Mouse (Mus musculus): ENCODE results near the gene Hs3st4. TPM values are rescaled to one million over a fixed set of nuclear protein-coding genes. Genes with fewer than 3 reads are reported as not detected.

Hs3st4 gene
- total RNA-seq, 1 experiment: 0.40 TPM

GRCm38 (mm10) chr7:124359836-124360235 is 377.2 kb downstream of the Hs3st4 start:
- Histone ChIP-seq H3K4me3 (ENCODE audit: insufficient read depth in 1 of 2, low read depth in 1 of 2, low read length in 2 of 2, poor library complexity in 1 of 2, severe bottlenecking in 1 of 2) (no peak overlapping the region), H3K9ac (ENCODE audit: insufficient read depth, low read depth, low read length, poor library complexity, severe bottlenecking) (no peak overlapping the region), H3K36me3 (ENCODE audit: control insufficient read depth, insufficient read depth, low read length, poor library complexity, severe bottlenecking) (no peaks in the 10 kb centered on the region), H3K9me3 (ENCODE audit: control insufficient read depth, insufficient read depth, low read depth, low read length) (no peaks in the 10 kb centered on the region), H3K4me1 (ENCODE audit: control insufficient read depth in 2 of 2, insufficient read depth in 2 of 2, low read length in 2 of 2, poor library complexity in 1 of 2) (no peaks in the 10 kb centered on the region), H3K27ac (ENCODE audit: insufficient read depth, low read depth, low read length, poor library complexity, severe bottlenecking) (no peak overlapping the region)
- in situ Hi-C loops (cut with MboI; ENCODE audit: low sequenced_read_pairs in 2 of 2, unreplicated experiment in 2 of 2): no loop called here
- DNase-seq (ENCODE audit: low read depth, low spot score): no peak
- TF ChIP-seq MAFK (IDR thresholded peaks at IDR 0.05; ENCODE audit: insufficient read depth, low read depth, low read length) (no peak), ZNF384 (IDR thresholded peaks at IDR 0.05; ENCODE audit: low read depth, low read length) (no peak), ZC3H11A (IDR thresholded peaks at IDR 0.05; ENCODE audit: borderline replicate concordance, low read depth, low read length) (no peak), CHD2 (IDR thresholded peaks at IDR 0.05; ENCODE audit: low read depth, low read length) (no peak), HCFC1 (IDR thresholded peaks at IDR 0.05; ENCODE audit: borderline replicate concordance, insufficient read depth, low read length) (no peak)

DNA sequence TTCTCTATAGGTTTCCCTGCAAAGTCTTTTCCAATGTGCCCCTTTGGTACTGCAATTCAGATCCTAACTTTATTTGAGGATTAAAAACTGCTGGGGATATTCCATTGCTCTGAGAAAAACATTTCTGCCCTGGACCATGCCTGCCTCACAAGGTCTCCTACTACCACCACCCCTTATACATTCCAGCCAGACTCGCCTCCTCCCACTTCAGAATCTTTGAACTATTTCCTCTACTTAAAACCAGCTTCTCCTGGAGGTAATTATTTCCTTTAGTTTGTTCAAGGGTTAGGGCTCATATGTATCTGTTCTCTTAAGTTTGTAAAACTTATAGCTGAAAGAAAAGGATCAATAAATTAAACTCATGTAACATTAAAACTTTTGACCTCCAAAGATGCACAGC is 389.6 kb downstream of the Hs3st4 start:
- in situ Hi-C loops (cut with MboI; ENCODE audit: low sequenced_read_pairs in 2 of 2, unreplicated experiment in 2 of 2): no loop called here
- DNase-seq (ENCODE audit: low read depth, low spot score): no peak
- Histone ChIP-seq H3K4me1 (ENCODE audit: control insufficient read depth in 2 of 2, insufficient read depth in 2 of 2, low read length in 2 of 2, poor library complexity in 1 of 2) (no peaks in the 10 kb centered on the region), H3K9ac (ENCODE audit: insufficient read depth, low read depth, low read length, poor library complexity, severe bottlenecking) (no peak overlapping the region), H3K27ac (ENCODE audit: insufficient read depth, low read depth, low read length, poor library complexity, severe bottlenecking) (no peak overlapping the region), H3K4me3 (ENCODE audit: insufficient read depth in 1 of 2, low read depth in 1 of 2, low read length in 2 of 2, poor library complexity in 1 of 2, severe bottlenecking in 1 of 2) (no peak overlapping the region), H3K36me3 (ENCODE audit: control insufficient read depth, insufficient read depth, low read length, poor library complexity, severe bottlenecking) (no peaks in the 10 kb centered on the region), H3K9me3 (ENCODE audit: control insufficient read depth, insufficient read depth, low read depth, low read length) (no peaks in the 10 kb centered on the region)
- TF ChIP-seq ZC3H11A (IDR thresholded peaks at IDR 0.05; ENCODE audit: borderline replicate concordance, low read depth, low read length) (no peak), MAFK (IDR thresholded peaks at IDR 0.05; ENCODE audit: insufficient read depth, low read depth, low read length) (no peak), CHD2 (IDR thresholded peaks at IDR 0.05; ENCODE audit: low read depth, low read length) (no peak), HCFC1 (IDR thresholded peaks at IDR 0.05; ENCODE audit: borderline replicate concordance, insufficient read depth, low read length) (no peak), ZNF384 (IDR thresholded peaks at IDR 0.05; ENCODE audit: low read depth, low read length) (no peak)

GRCm38 (mm10) chr7:124372697-124373096 is 390.0 kb downstream of the Hs3st4 start:
- Histone ChIP-seq H3K36me3 (ENCODE audit: control insufficient read depth, insufficient read depth, low read length, poor library complexity, severe bottlenecking) (no peaks in the 10 kb centered on the region), H3K9me3 (ENCODE audit: control insufficient read depth, insufficient read depth, low read depth, low read length) (no peaks in the 10 kb centered on the region), H3K27ac (ENCODE audit: insufficient read depth, low read depth, low read length, poor library complexity, severe bottlenecking) (no peak overlapping the region), H3K4me3 (ENCODE audit: insufficient read depth in 1 of 2, low read depth in 1 of 2, low read length in 2 of 2, poor library complexity in 1 of 2, severe bottlenecking in 1 of 2) (no peak overlapping the region), H3K4me1 (ENCODE audit: control insufficient read depth in 2 of 2, insufficient read depth in 2 of 2, low read length in 2 of 2, poor library complexity in 1 of 2) (no peaks in the 10 kb centered on the region), H3K9ac (ENCODE audit: insufficient read depth, low read depth, low read length, poor library complexity, severe bottlenecking) (no peak overlapping the region)
- in situ Hi-C loops (cut with MboI; ENCODE audit: low sequenced_read_pairs in 2 of 2, unreplicated experiment in 2 of 2): no loop called here
- no peak for DNase-seq (ENCODE audit: low read depth, low spot score)
- no peak for TF ChIP-seq ZNF384 (IDR thresholded peaks at IDR 0.05; ENCODE audit: low read depth, low read length)
- no peak for TF ChIP-seq MAFK (IDR thresholded peaks at IDR 0.05; ENCODE audit: insufficient read depth, low read depth, low read length)
- TF ChIP-seq ZC3H11A (IDR thresholded peaks at IDR 0.05; ENCODE audit: borderline replicate concordance, low read depth, low read length): no peak
- TF ChIP-seq HCFC1 (IDR thresholded peaks at IDR 0.05; ENCODE audit: borderline replicate concordance, insufficient read depth, low read length): no peak
- TF ChIP-seq CHD2 (IDR thresholded peaks at IDR 0.05; ENCODE audit: low read depth, low read length): no peak

DNA sequence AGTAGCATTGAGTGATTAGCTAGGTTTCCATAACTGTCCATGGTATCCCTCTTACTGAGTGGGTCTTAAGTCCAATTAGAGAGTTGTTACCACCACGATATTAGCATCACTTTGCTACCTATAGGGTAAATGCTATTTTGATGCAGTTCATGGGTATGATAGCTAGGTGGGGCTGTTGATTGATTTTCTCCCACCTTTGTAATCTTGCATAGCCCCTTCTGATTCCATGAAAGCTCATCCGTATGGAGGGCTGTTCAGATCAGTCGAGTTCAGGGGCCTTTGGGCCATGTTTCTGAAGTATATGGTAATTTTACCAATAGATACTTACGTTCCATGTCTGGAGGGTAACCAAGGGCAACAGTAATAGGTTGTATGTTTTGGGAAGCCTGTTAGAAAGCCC is 400.8 kb downstream of the Hs3st4 start:
- H3K9ac ChIP-seq (ENCODE audit: insufficient read depth, low read depth, low read length, poor library complexity, severe bottlenecking): no peak overlapping the region
- no peaks in the 10 kb centered on the region for H3K4me1 ChIP-seq (ENCODE audit: control insufficient read depth in 2 of 2, insufficient read depth in 2 of 2, low read length in 2 of 2, poor library complexity in 1 of 2)
- TF ChIP-seq CHD2 (IDR thresholded peaks at IDR 0.05; ENCODE audit: low read depth, low read length): no peak
- TF ChIP-seq ZC3H11A (IDR thresholded peaks at IDR 0.05; ENCODE audit: borderline replicate concordance, low read depth, low read length): peak; percentile 73
- no peak overlapping the region for H3K27ac ChIP-seq (ENCODE audit: insufficient read depth, low read depth, low read length, poor library complexity, severe bottlenecking)
- in situ Hi-C loops (cut with MboI; ENCODE audit: low sequenced_read_pairs in 2 of 2, unreplicated experiment in 2 of 2): loop anchor here in 1 of 2 experiments (25.0 kb wide), 1 partner anchor 404 kb away; no protein-coding TSS in a partner anchor
- H3K4me3 ChIP-seq (ENCODE audit: insufficient read depth in 1 of 2, low read depth in 1 of 2, low read length in 2 of 2, poor library complexity in 1 of 2, severe bottlenecking in 1 of 2): no peak overlapping the region
- no peaks in the 10 kb centered on the region for H3K36me3 ChIP-seq (ENCODE audit: control insufficient read depth, insufficient read depth, low read length, poor library complexity, severe bottlenecking)
- peak; percentile 36 for DNase-seq (ENCODE audit: low read depth, low spot score)
- no peaks in the 10 kb centered on the region for H3K9me3 ChIP-seq (ENCODE audit: control insufficient read depth, insufficient read depth, low read depth, low read length)

- in situ Hi-C loops (cut with MboI; ENCODE audit: low sequenced_read_pairs in 2 of 2, unreplicated experiment in 2 of 2): loop anchor here in 1 of 2 experiments (25.0 kb wide), 1 partner anchor 388 kb away; no protein-coding TSS in a partner anchor
- no peak for DNase-seq (ENCODE audit: low read depth, low spot score)
These were observed 416.5 kb downstream of the Hs3st4 start for GRCm38 (mm10) chr7:124399184-124399583.

More at GRCm38 (mm10) chr7:124399184-124399583, 416.5 kb downstream of the Hs3st4 start:
- no peak overlapping the region for H3K9ac ChIP-seq (ENCODE audit: insufficient read depth, low read depth, low read length, poor library complexity, severe bottlenecking)
- no peaks in the 10 kb centered on the region for H3K36me3 ChIP-seq (ENCODE audit: control insufficient read depth, insufficient read depth, low read length, poor library complexity, severe bottlenecking)
- no peak overlapping the region for H3K27ac ChIP-seq (ENCODE audit: insufficient read depth, low read depth, low read length, poor library complexity, severe bottlenecking)
- no peaks in the 10 kb centered on the region for H3K9me3 ChIP-seq (ENCODE audit: control insufficient read depth, insufficient read depth, low read depth, low read length)
- no peaks in the 10 kb centered on the region for H3K4me1 ChIP-seq (ENCODE audit: control insufficient read depth in 2 of 2, insufficient read depth in 2 of 2, low read length in 2 of 2, poor library complexity in 1 of 2)
- no peak overlapping the region for H3K4me3 ChIP-seq (ENCODE audit: insufficient read depth in 1 of 2, low read depth in 1 of 2, low read length in 2 of 2, poor library complexity in 1 of 2, severe bottlenecking in 1 of 2)
- no peak for TF ChIP-seq CHD2 (IDR thresholded peaks at IDR 0.05; ENCODE audit: low read depth, low read length)
- TF ChIP-seq MAFK (IDR thresholded peaks at IDR 0.05; ENCODE audit: insufficient read depth, low read depth, low read length): no peak
- no peak for TF ChIP-seq HCFC1 (IDR thresholded peaks at IDR 0.05; ENCODE audit: borderline replicate concordance, insufficient read depth, low read length)
- no peak for TF ChIP-seq ZC3H11A (IDR thresholded peaks at IDR 0.05; ENCODE audit: borderline replicate concordance, low read depth, low read length)
- TF ChIP-seq ZNF384 (IDR thresholded peaks at IDR 0.05; ENCODE audit: low read depth, low read length): no peak
